Mouse (Mus musculus): ENCODE data around the gene Itpkb.

Gene Itpkb

GRCm38 (mm10) chr1:180330145-180330706 is at the start of gene Itpkb:
Gene Itpkb (plus strand): TSS chr1:180330485.
- peak; percentile 66 for DNase-seq (ENCODE audit: low spot score)

- DNase-seq (ENCODE audit: low spot score), result no peak
Observed at GRCm38 (mm10) chr1:180282581-180282980, 47.7 kb upstream of the Itpkb start.

DNA sequence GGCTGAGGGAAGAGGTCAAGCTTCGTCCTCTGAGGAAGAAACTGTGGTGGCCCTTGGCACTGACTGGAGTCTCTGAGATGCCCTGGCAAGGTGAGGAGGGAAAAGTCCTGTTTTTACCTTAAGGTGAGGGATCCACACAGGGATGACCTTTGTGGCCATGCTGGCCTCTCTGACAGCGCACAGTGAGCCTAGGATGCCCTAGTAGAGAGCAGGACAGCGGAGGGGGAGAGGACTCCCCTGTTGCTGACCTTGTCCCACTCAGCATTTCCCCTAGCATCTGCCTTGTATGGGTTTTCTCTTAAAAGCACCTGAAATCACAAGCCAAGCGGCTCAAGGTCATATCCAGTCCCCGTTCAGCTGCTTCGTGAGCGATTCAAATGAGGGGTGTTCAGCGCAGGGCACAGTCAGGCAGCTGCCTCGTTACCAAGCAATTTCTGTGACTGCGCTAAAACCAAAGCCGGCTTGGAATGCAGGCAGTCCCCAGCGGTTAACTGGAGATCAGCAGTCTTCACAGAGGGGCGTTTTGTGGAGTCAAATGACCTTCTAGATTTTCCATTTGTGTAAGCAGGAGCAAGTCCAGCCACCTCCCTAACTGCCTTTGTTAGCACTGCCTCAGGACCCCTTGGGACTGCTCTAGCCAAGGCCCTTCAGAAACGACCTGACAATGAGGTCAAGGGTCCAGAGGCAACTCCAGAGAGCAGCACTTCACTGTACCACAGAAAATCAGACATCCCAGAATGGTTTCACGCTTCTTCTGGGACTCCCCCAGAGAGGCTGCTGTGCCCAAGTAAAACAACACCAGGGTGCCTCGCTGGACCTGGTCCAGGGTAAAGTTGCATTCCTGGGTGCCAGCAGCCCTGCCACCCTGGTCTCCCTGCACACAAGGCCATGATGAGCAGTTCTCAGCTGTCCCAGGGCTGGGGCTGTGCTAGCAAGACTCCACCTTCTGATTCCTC is 46.2 kb upstream of the Itpkb start:
- DNase-seq (ENCODE audit: low spot score), result no peak

- peak; percentile 79 for DNase-seq (ENCODE audit: low spot score)
Observed at GRCm38 (mm10) chr1:180286081-180286831, 44.0 kb upstream of the Itpkb start.

GRCm38 (mm10) chr1:180288227-180288626 is 42.1 kb upstream of the Itpkb start:
- DNase-seq (ENCODE audit: low spot score), result no peak

- DNase-seq (ENCODE audit: low spot score), result no peak
Observed at GRCm38 (mm10) chr1:180288872-180289468, 41.3 kb upstream of the Itpkb start.

DNA sequence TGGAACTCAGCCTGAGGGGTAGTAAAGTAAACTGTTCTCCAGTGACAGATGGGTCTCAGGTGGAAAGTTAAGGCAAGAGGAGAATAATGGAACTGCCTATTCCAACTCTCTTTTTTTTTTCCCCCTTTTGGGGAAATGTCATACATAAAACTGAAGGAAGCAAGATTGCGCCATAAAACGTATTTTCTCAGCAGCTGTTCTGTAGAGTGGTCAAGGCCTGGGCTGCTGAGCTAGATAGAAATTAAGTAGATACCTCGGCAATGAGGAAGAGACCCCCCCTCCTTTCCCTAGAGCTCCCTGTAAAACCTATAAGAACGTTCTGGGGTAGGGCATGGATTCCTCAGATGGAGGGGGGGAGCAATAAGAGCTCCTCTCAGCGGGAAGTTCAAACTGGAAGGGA is 40.5 kb upstream of the Itpkb start:
- no peak for DNase-seq (ENCODE audit: low spot score)

GRCm38 (mm10) chr1:180290358-180290757 is 39.9 kb upstream of the Itpkb start:
- DNase-seq (ENCODE audit: low spot score), result no peak

GRCm38 (mm10) chr1:180296088-180296487 is 34.2 kb upstream of the Itpkb start:
- DNase-seq (ENCODE audit: low spot score), result no peak

- no peak for DNase-seq (ENCODE audit: low spot score)
Observed at GRCm38 (mm10) chr1:180299697-180300096, 30.6 kb upstream of the Itpkb start.

- DNase-seq (ENCODE audit: low spot score), result no peak
Observed at GRCm38 (mm10) chr1:180300292-180300691, 30.0 kb upstream of the Itpkb start.

DNA sequence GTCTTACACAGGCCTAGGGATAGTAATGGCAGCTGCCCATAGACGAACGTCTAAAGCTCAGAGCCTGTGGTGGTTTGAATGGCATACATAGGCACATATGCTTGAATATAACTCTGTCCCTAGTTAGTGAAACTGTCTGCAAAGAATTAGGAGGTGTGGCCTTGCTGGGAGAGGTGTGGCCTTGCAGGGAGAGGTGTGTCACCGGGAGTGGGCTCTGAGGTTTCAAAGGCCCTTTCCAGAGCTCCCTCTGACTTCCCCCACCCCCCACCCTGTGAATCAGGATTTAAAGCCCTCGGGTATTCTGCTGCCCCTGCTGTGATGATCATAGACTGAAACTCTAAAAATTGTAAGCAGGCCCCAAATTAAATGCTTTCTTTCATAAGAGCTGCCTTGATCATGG is 29.3 kb upstream of the Itpkb start:
- DNase-seq (ENCODE audit: low spot score), result no peak

DNA sequence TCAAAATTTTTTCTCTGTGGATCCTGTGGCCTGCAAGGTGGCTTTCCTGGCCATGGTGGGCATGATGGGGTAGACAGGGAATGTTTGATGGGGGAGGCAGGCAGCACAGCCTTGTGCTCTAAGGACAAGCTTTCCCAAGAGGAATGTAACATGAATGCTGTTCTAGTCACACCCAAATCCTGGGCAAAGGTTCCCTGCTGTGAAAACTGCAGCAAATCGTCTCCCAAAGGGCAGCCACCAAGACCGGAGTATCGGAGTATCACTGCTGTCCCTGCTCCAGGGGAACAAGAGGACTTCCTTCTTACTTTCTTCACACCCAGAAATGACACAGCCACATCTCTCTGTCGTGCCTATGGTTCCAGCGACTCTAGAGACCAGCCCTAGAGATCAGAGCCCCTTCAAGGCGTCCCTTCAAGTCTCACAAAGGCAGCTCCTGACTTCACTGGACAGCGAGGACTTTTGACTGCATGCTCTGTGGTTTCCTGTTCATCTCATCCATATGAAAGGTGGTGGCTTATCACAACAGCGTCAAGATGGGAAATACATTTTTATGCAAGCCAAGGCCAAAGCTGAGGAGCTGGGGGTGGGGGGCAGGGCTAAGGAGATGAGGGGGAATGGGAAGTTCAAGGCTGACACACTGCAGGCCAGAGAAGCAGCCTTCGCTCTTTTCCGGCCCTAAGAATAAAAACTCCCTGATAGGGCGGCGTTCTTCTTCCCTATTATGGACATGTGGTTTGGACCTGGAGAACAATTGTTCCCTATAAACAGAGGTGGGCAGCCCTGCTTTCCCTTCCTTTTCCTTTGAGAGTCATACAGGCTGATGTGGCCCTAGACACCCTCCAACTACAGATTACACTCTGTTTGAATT is 27.8 kb upstream of the Itpkb start:
- DNase-seq (ENCODE audit: low spot score), result no peak

DNA sequence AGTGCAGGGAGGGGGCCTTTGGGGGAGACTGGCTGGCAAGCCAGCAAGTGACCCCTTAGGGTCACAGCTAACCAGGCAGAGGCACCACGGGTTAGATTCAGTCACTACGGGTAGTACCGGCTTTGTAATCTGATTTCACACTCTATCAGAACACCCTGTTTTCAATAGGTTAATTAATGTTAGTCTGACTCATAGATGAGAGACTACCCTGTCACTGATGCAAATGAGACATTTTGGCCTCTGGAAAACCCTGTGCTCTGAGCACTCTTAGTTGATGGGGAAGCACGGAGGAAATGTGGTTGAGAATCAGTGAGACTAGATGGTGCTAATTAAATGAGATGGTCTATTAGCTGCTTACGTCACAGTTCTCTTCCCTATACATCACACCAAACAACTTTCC is 26.7 kb upstream of the Itpkb start:
- DNase-seq (ENCODE audit: low spot score), result no peak

DNA sequence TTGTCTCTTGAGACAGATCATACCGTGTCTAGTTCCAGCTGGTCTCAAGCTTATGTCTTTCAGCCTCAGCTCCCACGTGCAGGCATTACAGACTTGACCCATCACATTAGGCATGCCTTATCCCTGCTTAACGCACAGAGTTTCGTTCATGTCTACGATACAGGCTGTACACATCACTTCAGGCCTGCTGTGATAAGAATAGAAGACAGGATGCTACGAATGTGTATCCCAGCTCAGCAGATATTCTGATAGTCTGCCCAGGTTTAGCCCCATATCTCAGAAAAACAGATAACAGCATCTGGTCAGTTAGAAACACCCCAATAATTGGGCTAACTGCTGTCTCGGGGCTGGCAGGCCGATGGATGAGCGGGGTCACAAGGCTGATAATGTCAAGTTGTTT is 23.4 kb upstream of the Itpkb start:
- no peak for DNase-seq (ENCODE audit: low spot score)

DNA sequence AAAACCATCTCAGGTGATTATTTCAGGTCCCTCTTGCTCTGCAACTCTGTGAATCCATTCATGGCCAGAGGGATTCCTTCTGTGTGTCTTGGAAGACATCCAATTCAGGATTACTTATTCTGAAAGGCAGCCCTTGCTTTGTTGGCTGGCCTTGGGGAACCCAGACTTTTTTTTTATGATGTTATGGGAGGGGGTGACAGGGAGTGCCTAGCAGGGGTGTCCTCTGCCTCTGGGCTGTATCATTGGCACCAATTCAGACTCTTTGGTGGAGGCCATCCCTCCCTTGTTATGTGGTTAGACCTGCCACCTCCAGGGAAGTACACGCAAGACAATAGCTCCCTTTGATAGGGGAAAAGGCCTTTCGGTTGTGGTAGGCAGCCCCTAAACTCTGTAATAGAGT is 22.6 kb upstream of the Itpkb start:
- DNase-seq (ENCODE audit: low spot score), result no peak

DNA sequence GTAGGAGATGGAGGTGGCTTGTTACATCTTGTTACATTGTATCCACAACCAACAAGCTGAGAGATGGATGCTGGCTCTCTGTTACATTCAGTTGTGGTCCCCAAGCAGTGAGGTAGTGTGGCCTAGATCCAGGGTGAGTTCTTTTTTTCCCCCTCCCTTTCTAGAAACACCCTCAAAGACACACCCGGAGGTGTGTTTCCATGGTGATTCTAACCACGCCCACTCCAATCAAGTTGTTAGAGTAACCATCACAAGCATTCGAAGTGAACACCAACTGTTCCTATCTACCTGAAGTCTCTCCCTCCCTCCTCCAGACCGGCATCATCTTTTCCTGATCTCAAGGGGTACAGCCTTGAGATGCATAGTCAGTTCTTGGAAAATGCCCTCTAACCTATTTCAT is 21.4 kb upstream of the Itpkb start:
- DNase-seq (ENCODE audit: low spot score), result no peak

- DNase-seq (ENCODE audit: low spot score), result no peak
Observed at GRCm38 (mm10) chr1:180312286-180312685, 18.0 kb upstream of the Itpkb start.

GRCm38 (mm10) chr1:180312792-180313311 is 17.4 kb upstream of the Itpkb start:
- no peak for DNase-seq (ENCODE audit: low spot score)

GRCm38 (mm10) chr1:180313517-180314440 is 16.5 kb upstream of the Itpkb start:
- peak; percentile 35 for DNase-seq (ENCODE audit: low spot score)
